Mouse (Mus musculus) urinary bladder, adult 2 months (tissue): ENCODE results near the gene Slc35f1. TPM values are rescaled to one million over a fixed set of nuclear protein-coding genes. Genes with fewer than 3 reads are reported as not detected.

Experiments used
- DNase-seq: peaks from one replicate; pipeline ENCODE4 v3.0.0; 2022; ENCODE audit warnings: low spot score
- polyA plus RNA-seq: library from polyadenylated mRNA; depleted of rRNA; stranded (reverse); fragments of >200 nt; gene quantifications from 2 replicates; pipeline ENCODE4 v1.2.3, GENCODE M21; 2012

The Slc35f1 gene
- polyA plus RNA-seq, 1 experiment, result 1.9 TPM

DNA sequence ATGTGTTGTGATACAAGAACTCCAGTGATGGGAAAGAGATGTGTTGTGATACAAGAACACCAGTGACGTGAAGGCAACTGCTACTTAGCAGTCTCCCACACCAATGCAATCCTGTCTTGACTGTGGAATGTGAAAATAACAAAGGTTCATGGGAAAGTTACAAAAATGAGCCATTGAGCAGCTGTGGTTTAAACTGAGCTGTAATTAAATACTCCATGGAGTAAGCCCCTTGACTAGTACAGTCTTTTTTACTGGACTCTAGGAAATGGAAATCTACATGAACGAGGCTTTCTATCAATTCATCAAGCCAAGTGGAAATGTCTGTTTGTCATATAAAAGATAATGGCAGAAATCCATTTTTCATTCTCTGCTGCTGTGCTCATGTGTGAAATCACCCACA lies 411.1 kb downstream of the Slc35f1 start:
- DNase-seq, result no peak

DNA sequence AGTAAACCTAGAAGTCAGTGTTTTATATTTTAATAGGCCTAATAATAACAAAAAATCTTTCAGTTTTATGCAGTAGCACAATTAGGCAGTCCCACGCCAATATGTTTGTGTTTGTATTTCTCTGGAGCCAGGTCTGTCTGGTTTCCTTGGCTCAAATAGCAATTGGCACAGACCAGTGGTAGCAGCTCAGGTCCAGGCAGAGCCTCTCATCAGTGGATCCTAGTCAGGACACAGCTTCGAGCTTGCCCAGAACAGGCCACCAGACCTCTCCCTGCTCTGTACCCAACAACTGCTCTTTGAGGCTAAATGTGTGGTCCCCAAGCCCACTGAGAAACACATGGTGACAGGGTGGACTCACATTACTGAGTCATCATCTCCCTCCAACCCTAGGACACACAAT lies 412.1 kb downstream of the Slc35f1 start:
- DNase-seq, result no peak

DNA sequence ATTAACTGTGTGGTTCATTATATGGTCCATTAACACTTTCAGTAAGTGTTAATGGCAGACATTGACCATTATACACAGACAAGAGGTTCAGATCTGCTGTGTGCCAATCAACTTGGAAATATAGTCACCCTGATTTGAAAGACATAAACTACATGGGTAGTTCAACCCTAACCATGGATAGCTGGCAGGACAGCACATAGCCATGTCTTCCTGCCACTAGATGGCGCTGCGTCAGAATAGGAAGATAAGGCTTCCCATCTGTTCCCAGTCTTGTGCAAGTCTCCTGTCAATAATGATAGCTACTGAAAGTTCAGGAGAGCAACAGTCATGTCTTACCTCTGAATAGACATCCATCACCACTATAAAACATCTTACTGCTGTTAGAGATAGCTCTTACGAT lies 424.7 kb downstream of the Slc35f1 start:
- no peak for DNase-seq

DNA sequence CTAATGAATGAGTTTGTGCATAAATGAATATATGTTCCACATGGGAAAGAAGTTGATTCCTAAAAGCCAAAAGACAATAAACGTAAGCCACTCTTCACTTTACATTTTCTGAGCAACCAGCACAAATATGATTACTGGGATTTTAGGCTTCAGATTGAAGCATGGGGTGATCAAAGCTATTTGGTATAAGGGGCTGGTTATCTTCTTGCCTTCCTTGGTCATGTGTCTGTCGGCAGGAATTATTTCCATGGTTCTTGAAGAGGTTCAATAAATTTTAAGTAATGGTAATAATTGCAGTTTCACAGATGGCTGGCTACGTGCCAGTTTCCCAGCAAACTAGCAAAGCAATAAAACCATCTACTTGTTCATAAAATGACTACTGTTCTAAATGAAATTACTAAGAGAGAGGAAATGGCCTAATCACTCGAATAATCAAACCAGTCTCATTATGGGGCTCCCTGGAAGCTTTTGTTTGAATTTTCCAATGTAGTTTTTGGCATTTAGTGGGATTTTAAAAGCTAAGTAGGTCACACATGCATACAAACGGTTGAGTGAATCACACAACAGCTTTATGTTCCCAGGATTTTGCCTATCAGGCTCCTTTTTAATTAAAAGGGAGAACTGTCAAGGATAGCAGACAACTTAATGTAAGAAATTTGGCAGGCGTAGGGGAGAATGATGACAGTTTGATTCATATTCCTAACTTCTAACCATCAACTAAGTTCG lies 425.5 kb downstream of the Slc35f1 start:
- no peak for DNase-seq

DNA sequence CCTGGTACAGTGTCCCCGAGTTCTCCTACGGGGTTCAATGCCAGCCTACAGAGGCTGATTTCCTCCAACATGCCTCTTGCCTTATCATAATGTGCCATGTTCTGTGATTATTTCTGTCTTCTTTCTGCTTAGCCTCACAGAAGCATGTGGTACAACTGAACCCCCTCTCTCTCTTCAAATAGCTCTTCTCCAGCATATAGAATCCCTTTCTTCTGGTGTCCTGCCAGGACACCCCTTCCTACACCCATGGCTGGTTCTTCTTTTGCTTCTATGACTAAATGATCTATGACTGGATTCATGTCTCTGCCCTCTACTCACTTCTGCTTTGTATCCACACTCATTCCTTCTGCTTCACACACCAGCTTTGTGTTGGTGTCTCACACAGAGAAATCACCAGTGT lies 430.3 kb downstream of the Slc35f1 start:
- DNase-seq, result no peak

DNA sequence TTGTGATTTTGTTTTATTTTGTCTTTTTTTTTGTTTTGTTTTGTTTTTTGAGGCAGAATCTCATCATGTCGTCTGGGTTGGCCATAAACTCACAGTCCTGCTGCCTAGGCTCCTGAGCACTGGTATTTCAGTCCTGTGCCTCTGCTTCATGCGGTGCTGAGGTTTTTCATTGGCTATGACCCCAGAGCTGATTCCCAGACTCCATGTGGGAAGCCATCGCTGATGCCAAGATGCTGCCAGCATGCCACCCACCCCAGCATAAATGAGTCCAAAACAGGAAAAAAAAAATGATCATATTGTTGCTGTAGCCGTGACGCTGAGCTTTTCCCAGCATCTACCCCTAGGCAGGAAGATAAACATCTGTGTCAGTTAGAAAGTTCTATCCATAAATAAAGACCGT lies 434.0 kb downstream of the Slc35f1 start:
- no peak for DNase-seq

DNA sequence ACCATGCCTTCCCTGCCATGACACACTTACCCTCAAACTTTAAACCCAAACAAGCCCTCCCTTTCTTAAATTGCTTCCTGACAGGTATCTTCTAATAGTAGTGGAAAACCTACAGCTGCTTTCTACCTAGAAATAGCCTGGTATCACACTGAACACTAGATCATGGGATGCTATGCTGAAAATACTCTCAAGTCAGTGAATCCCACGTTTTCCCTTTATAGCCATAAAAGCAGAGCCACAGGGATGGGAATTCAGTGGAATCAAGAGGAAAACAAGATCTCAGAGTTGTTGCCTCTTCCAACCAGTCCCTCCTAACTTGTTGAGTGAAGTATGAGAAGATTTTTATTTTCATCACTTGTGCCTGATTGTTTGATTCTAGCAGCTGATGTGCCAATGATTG lies 442.4 kb downstream of the Slc35f1 start:
- DNase-seq, result no peak

DNA sequence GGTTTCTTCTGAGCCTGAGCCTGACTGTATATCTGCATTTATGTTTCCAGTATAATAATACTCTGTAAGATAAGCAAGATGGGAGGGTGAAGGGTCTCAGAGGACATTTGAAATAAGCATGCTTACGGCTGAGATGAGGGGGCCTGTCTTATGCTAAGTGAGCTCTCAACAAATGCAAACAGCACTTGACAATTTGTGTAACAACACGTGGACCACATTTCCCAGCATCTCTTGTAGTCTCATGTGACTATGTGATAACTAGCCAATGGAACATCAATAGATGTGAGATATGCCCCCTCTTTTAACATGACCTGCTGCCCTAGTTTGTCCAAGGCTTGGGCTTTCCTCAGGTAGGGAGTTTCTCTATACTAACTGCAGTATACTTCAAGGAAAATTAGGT lies 460.0 kb downstream of the Slc35f1 start:
- DNase-seq, result no peak

DNA sequence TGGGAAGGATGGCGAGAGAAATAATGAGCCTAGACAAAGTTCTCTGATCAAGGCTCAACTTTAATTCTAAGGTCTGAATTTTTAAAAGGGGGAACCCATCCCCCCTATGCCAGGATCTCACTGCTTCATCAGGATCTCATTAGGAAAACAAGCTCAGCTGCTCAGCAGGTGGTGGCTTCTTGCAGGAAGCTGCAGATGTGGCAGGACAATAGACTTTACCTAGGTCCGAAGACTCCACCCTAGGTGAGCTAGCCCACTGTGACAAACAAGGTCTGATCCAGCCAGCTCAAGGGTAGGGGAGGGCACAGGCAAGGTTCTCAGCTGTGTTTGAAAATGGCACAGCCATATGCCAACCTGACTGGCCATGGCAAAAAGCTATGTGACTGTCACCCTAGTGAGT lies 460.6 kb downstream of the Slc35f1 start:
- no peak for DNase-seq

DNA sequence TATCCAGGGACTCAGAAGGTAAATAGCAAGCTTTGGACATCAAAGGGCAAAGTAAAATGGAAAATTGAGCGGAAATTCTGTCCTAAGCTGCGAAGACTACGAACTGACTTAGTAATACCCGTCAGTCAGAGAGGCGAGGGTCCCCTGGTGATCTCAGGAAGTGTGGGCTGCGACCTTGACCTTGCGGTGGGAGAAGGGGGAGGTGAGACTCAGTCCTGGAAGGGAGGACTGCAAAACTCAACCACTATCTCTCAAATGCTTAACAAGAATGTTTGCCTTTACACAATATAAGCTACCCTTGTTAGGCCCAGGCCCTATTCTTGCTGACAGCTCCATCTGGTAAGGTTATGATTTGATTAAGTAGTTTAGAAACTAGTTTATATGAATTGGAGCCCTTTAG lies 466.0 kb downstream of the Slc35f1 start:
- DNase-seq, result no peak

DNA sequence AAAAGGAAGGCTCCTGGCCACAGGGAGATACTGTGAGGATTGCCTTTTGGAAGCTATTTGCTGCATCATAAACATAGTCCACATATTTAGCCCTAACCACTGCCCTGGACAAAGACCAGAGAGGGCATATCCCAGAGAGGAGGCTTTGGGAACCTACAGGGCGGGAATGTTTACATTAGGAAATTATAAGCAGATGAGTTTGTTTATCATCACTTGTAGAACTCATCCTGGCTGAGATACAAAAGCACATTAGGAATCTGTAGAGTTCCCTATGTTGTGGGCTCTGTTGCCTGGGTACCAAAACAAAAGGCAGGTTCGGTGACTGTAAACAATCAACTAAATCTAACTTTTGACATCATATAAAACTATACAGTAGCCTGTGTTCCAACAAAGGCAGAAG lies 467.4 kb downstream of the Slc35f1 start:
- no peak for DNase-seq
